Mouse (Mus musculus) midbrain, embryonic 10.5 days (tissue): ENCODE measurements around the gene Thsd4. TPM values are rescaled to one million over a fixed set of nuclear protein-coding genes. Genes with fewer than 3 reads are reported as not detected.
"Not testable (repeated sequence)": the region's sequence is repeated elsewhere in the genome, so short reads cannot be mapped to it uniquely, and the experiment has no call there.

Experiments
- DNase-seq: peaks from one replicate; pipeline ENCODE4 v3.0.0-alpha.2; 2017; ENCODE audit warnings: low spot score
- H3K27ac ChIP-seq: fragments of 300-500 bp; sonication (generic); replicated peaks from 2 replicates; pipeline ENCODE4 v1.5.1; 2016; ENCODE audit warnings: mild to moderate bottlenecking
- H3K27me3 ChIP-seq: fragments of 300-500 bp; sonication (generic); 2 replicates; pipeline ENCODE4 v1.6.1; 2016; ENCODE audit warnings: low read depth, mild to moderate bottlenecking; ENCODE audit not compliant: poor library complexity, severe bottlenecking
- H3K36me3 ChIP-seq: fragments of 300-500 bp; sonication (generic); 2 replicates; pipeline ENCODE4 v1.6.1; 2016; ENCODE audit warnings: mild to moderate bottlenecking, moderate library complexity
- H3K4me1 ChIP-seq: fragments of 300-500 bp; sonication (generic); 2 replicates; pipeline ENCODE4 v1.6.1; 2016
- H3K4me3 ChIP-seq: fragments of 300-500 bp; sonication (generic); 2 replicates; pipeline ENCODE4 v1.5.1; 2016; ENCODE audit warnings: mild to moderate bottlenecking, moderate library complexity
- H3K9me3 ChIP-seq: fragments of 300-500 bp; sonication (generic); replicated peaks from 2 replicates; pipeline ENCODE4 v1.6.1; 2016; ENCODE audit warnings: mild to moderate bottlenecking
- WGBS: fragments of 180-500 bp; shearing (Covaris S2); methylation state at CpG from one replicate; pipeline ENCODE4 v1.1.7; 2016; 5-methylcytosine and 5-hydroxymethylcytosine counted together
- polyA plus RNA-seq: library from polyadenylated mRNA; unstranded; fragments of >200 nt; fragmentation: Nextera tagmentation; extraction: Ambion mirVana; gene quantifications from 2 replicates; pipeline ENCODE4 v1.2.1, GENCODE M21; 2016

Gene Thsd4
- polyA plus RNA-seq, 1 experiment from 2014 or later: 4.1 TPM

- WGBS: 23% methylated on average over 5 of the region's 5 CpGs
- Histone ChIP-seq H3K36me3 (no peaks in the 10 kb centered on the region), H3K4me3 (0 out of 2 replicates have a peak overlapping the region, but pooled peaks have one; percentile 14), H3K27ac (peak overlapping the region; percentile 81), H3K27me3 (peaks cover 64% of the 10 kb centered on the region), H3K9me3 (no peaks in the 10 kb centered on the region), H3K4me1 (peaks cover 65% of the 10 kb centered on the region)
- no peak for DNase-seq
These were observed 245.5 kb downstream of the Thsd4 start for GRCm38 (mm10) chr9:60276351-60276750.

GRCm38 (mm10) chr9:60275410-60276159, 246.3 kb downstream of the Thsd4 start:
- DNase-seq: peak; percentile 78
- Histone ChIP-seq H3K4me1 (peaks cover 59% of the 10 kb centered on the region), H3K27me3 (peaks cover 58% of the 10 kb centered on the region), H3K27ac (peak overlapping the region; percentile 81), H3K36me3 (no peaks in the 10 kb centered on the region), H3K4me3 (peak overlapping the region; percentile 14; the same call in 1 of the 2 replicates), H3K9me3 (no peaks in the 10 kb centered on the region)
- WGBS: 7% methylated on average over 12 of the region's 12 CpGs

GRCm38 (mm10) chr9:60274503-60274902, 247.3 kb downstream of the Thsd4 start:
- Histone ChIP-seq H3K36me3 (no peaks in the 10 kb centered on the region), H3K27ac (peak overlapping the region; percentile 81), H3K4me1 (peaks cover 61% of the 10 kb centered on the region), H3K4me3 (no peak overlapping the region), H3K27me3 (peaks cover 56% of the 10 kb centered on the region), H3K9me3 (no peaks in the 10 kb centered on the region)
- WGBS: 84% methylated on average over 4 of the region's 4 CpGs
- no peak for DNase-seq

DNA sequence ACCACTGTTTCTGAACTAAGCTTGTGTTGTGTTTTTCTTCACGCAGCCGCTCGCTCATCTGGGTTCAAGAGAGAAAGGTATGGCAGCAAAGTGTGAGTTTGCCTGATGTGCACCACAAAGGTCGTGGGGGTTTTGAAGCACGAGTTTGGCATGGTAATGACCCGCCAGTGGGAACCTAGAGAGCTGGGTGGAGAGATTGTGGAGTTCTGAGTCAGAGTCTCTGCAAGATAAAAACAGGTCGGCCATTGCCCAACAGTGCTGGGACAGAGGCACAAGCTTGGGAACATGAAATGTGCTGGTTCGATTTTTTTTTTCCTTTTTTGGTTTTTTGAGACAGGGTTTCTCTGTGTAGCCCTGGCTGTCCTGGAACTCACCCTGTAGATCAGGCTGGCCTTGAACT, 249.5 kb downstream of the Thsd4 start:
- Histone ChIP-seq H3K4me1 (peaks cover 73% of the 10 kb centered on the region), H3K27me3 (peaks cover 54% of the 10 kb centered on the region)
- not testable (repeated sequence) for H3K9me3 ChIP-seq, DNase-seq, H3K36me3 ChIP-seq, H3K4me3 ChIP-seq, H3K27ac ChIP-seq
- WGBS: 85% methylated on average over 8 of the region's 8 CpGs

GRCm38 (mm10) chr9:60271940-60272339, 249.9 kb downstream of the Thsd4 start:
- no peaks in the 10 kb centered on the region for H3K9me3 ChIP-seq
- H3K36me3 ChIP-seq: no peaks in the 10 kb centered on the region
- no peak for DNase-seq
- H3K4me3 ChIP-seq: no peak overlapping the region
- H3K4me1 ChIP-seq: peaks cover 73% of the 10 kb centered on the region
- H3K27ac ChIP-seq: no peak overlapping the region
- H3K27me3 ChIP-seq: peaks cover 50% of the 10 kb centered on the region
- 81% methylated on average over 2 of the region's 2 CpGs for WGBS

- H3K9me3 ChIP-seq: no peaks in the 10 kb centered on the region
- no peak overlapping the region for H3K4me3 ChIP-seq
- no peak for DNase-seq
- WGBS: 86% methylated on average over 5 of the region's 5 CpGs
- H3K36me3 ChIP-seq: no peaks in the 10 kb centered on the region
- H3K27me3 ChIP-seq: peaks cover 45% of the 10 kb centered on the region
- H3K27ac ChIP-seq: no peak overlapping the region
- H3K4me1 ChIP-seq: peaks cover 73% of the 10 kb centered on the region
These were observed 252.0 kb downstream of the Thsd4 start for GRCm38 (mm10) chr9:60269807-60270206.

- Histone ChIP-seq H3K27ac (peak overlapping the region; percentile 87), H3K4me1 (peaks cover 63% of the 10 kb centered on the region), H3K36me3 (no peaks in the 10 kb centered on the region), H3K9me3 (no peaks in the 10 kb centered on the region), H3K27me3 (peaks cover 51% of the 10 kb centered on the region), H3K4me3 (no peak overlapping the region)
- WGBS: 33% methylated on average over 5 of the region's 5 CpGs
- no peak for DNase-seq
These were observed 254.6 kb downstream of the Thsd4 start for GRCm38 (mm10) chr9:60267273-60267626.

GRCm38 (mm10) chr9:60266583-60267272, 255.1 kb downstream of the Thsd4 start:
- peak overlapping the region; percentile 87 for H3K27ac ChIP-seq
- DNase-seq: peak; percentile 79
- WGBS: 28% methylated on average over 15 of the region's 15 CpGs
- peaks cover 56% of the 10 kb centered on the region for H3K27me3 ChIP-seq
- H3K9me3 ChIP-seq: no peaks in the 10 kb centered on the region
- H3K36me3 ChIP-seq: no peaks in the 10 kb centered on the region
- H3K4me3 ChIP-seq: peak overlapping the region; percentile 26; the same call in 1 of the 2 replicates
- peaks cover 60% of the 10 kb centered on the region for H3K4me1 ChIP-seq

DNA sequence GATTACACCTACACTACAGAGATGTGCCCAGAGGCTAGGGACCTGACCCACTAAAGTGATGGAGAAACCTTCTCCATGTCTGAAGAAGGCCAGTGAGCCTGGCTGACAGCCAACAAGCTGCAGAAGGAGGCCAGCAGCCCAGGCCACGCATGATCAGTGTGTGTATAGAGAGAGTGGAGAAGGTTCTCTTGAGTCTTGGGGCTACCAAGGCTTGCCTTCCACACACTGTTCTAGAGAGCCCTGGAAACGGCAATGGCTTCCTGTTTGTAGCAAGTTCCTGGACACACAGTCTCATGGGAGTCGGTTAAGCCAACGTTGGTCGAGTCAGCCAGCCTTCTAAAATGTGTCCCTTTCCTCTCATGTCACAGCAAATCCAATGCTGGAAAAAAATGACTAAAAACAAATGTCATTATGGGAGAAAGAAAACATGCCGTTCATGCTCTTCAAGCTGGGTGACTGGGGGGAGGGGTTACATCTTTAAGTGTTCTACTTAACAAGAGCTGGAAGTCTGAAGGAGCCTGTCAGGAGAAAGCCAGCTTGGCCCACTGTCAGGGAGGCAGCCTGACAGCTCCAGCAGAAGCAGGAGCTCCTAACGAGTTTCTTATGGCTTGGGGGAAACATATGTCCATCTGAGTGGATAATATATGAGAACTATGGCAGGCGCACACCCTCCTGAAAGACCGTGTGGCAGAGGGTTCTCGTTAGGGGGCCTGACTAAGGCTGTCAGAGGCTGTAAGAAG, 257.1 kb downstream of the Thsd4 start:
- WGBS: 73% methylated on average over 10 of the region's 10 CpGs
- H3K4me1 ChIP-seq: peaks cover 69% of the 10 kb centered on the region
- peaks cover 72% of the 10 kb centered on the region for H3K27me3 ChIP-seq
- H3K27ac ChIP-seq: peak overlapping the region; percentile 87
- no peak for DNase-seq
- H3K9me3 ChIP-seq: no peaks in the 10 kb centered on the region
- no peaks in the 10 kb centered on the region for H3K36me3 ChIP-seq
- no peak overlapping the region for H3K4me3 ChIP-seq

DNA sequence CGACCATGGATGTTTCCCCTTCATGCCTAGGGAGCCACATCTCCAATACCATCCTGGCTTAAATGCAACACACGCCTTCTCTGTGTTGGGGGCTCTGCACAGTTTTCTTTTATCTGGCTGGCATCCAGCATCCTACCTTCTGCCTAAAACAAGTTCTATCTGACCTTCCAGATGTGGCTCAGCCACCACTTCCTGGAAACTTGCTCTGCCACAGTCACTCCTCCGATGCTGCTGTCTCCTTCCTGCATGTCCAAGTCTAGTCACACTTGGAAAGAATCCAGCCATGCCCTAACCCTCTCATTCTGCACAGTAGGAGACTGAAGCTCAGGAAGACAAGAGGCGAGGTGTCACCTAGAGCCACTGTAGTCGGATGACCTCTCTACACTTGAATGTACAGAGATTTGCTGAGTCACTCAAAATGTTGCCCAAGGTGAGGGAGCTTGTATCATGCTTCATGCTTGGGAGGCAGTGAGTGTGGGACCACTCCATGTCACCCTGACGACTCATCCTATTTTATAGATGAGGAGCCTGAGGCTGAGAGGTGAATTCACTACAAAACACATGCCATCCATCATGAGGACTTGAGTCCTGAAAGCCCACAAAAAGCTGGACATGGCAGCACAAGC, 259.2 kb downstream of the Thsd4 start:
- Histone ChIP-seq H3K27ac (0 out of 2 replicates have a peak overlapping the region, but pooled peaks have one; percentile 0), H3K27me3 (peaks cover 55% of the 10 kb centered on the region), H3K4me3 (no peak overlapping the region), H3K9me3 (no peaks in the 10 kb centered on the region), H3K36me3 (no peaks in the 10 kb centered on the region), H3K4me1 (peaks cover 55% of the 10 kb centered on the region)
- WGBS: 84% methylated on average over 6 of the region's 6 CpGs
- DNase-seq: no peak

DNA sequence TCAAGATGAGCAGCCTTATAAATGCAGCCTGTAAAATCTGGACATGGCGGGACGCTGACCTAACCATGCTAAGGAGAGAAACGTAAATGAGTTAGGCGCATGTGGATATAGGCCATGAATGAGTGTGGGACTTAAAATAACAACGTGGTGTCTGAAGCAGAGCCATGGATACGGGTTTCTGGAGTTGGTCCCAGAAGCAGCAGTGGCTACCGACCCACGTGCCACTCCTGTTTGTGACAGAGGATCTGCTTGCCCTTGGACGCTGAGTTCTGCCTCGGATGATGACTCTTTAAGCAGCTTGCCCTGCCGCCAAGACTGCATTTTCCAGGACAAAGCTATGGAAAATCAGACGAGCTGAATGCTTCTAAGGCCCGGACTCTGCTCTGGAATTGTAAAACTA, 262.2 kb downstream of the Thsd4 start:
- no peak for DNase-seq
- 80% methylated on average over 13 of the region's 13 CpGs for WGBS
- Histone ChIP-seq H3K36me3 (no peaks in the 10 kb centered on the region), H3K27me3 (peaks cover 52% of the 10 kb centered on the region), H3K27ac (peak overlapping the region; percentile 39), H3K4me3 (no peak overlapping the region), H3K4me1 (peaks cover 26% of the 10 kb centered on the region), H3K9me3 (no peaks in the 10 kb centered on the region)

GRCm38 (mm10) chr9:60251765-60252164, 270.1 kb downstream of the Thsd4 start:
- peaks cover 32% of the 10 kb centered on the region for H3K4me1 ChIP-seq
- H3K27me3 ChIP-seq: peaks cover 10% of the 10 kb centered on the region
- peak; percentile 48 for DNase-seq
- H3K27ac ChIP-seq: peak overlapping the region; percentile 25; the same call in 1 of the 2 replicates
- 64% methylated on average over 3 of the region's 3 CpGs for WGBS
- no peaks in the 10 kb centered on the region for H3K9me3 ChIP-seq
- no peaks in the 10 kb centered on the region for H3K36me3 ChIP-seq
- H3K4me3 ChIP-seq: no peak overlapping the region
